Mouse (Mus musculus): Measurements from ENCODE around the gene Hcar1.

Gene Hcar1

GRCm38 (mm10) chr5:123879928-123880327 is at the start of gene Hcar1:
Hcar1 (minus strand) TSS chr5:123880020.
- DNase-seq (ENCODE audit: low spot score) = peak; percentile 17

- no peak for DNase-seq (ENCODE audit: low spot score)
Observed at GRCm38 (mm10) chr5:123927118-123927517, 47.3 kb upstream of the Hcar1 start, which contains the start of gene Gm43518. Gm43518 (plus strand) TSS chr5:123927418.

GRCm38 (mm10) chr5:123922112-123922511 is 42.3 kb upstream of the Hcar1 start:
- no peak for DNase-seq (ENCODE audit: low spot score)

GRCm38 (mm10) chr5:123914852-123915251 is 35.0 kb upstream of the Hcar1 start:
- no peak for DNase-seq (ENCODE audit: low spot score)

GRCm38 (mm10) chr5:123907631-123907977 is 27.8 kb upstream of the Hcar1 start:
- no peak for DNase-seq (ENCODE audit: low spot score)

GRCm38 (mm10) chr5:123906976-123907630 is 27.3 kb upstream of the Hcar1 start, which contains the start of gene Denr:
Denr (plus strand) TSS chr5:123907175.
- DNase-seq (ENCODE audit: low spot score) = peak; percentile 96

- DNase-seq (ENCODE audit: low spot score) = no peak
Observed at GRCm38 (mm10) chr5:123906146-123906975, 26.5 kb upstream of the Hcar1 start.

GRCm38 (mm10) chr5:123904059-123904672 is 24.3 kb upstream of the Hcar1 start:
- no peak for DNase-seq (ENCODE audit: low spot score)

- DNase-seq (ENCODE audit: low spot score) = no peak
Observed at GRCm38 (mm10) chr5:123897352-123897751, 17.5 kb upstream of the Hcar1 start.

- no peak for DNase-seq (ENCODE audit: low spot score)
Observed at GRCm38 (mm10) chr5:123896395-123896794, 16.6 kb upstream of the Hcar1 start.

GRCm38 (mm10) chr5:123893520-123893919 is 13.7 kb upstream of the Hcar1 start:
- DNase-seq (ENCODE audit: low spot score) = no peak

GRCm38 (mm10) chr5:123891669-123892068 is 11.8 kb upstream of the Hcar1 start:
- no peak for DNase-seq (ENCODE audit: low spot score)

GRCm38 (mm10) chr5:123890987-123891386 is 11.2 kb upstream of the Hcar1 start:
- DNase-seq (ENCODE audit: low spot score) = no peak

GRCm38 (mm10) chr5:123890312-123890711 is 10.5 kb upstream of the Hcar1 start:
- no peak for DNase-seq (ENCODE audit: low spot score)

GRCm38 (mm10) chr5:123886365-123886764 is 6.5 kb upstream of the Hcar1 start:
- no peak for DNase-seq (ENCODE audit: low spot score)

GRCm38 (mm10) chr5:123884332-123884731 is 4.5 kb upstream of the Hcar1 start:
- DNase-seq (ENCODE audit: low spot score) = no peak

- no peak for DNase-seq (ENCODE audit: low spot score)
Observed at GRCm38 (mm10) chr5:123883891-123884290, 4.1 kb upstream of the Hcar1 start.

- DNase-seq (ENCODE audit: low spot score) = no peak
Observed at GRCm38 (mm10) chr5:123880778-123881177, 958 bp upstream of the Hcar1 start.

- DNase-seq (ENCODE audit: low spot score) = no peak
Observed at GRCm38 (mm10) chr5:123878056-123878455, 1.8 kb downstream of the Hcar1 start.

GRCm38 (mm10) chr5:123874177-123874576 is 5.6 kb downstream of the Hcar1 start:
- no peak for DNase-seq (ENCODE audit: low spot score)

- no peak for DNase-seq (ENCODE audit: low spot score)
Observed at GRCm38 (mm10) chr5:123869615-123870014, 10.2 kb downstream of the Hcar1 start.

- DNase-seq (ENCODE audit: low spot score) = no peak
Observed at GRCm38 (mm10) chr5:123866457-123866856, 13.4 kb downstream of the Hcar1 start.

- DNase-seq (ENCODE audit: low spot score) = no peak
Observed at GRCm38 (mm10) chr5:123865365-123865764, 14.5 kb downstream of the Hcar1 start, which contains the start of gene Hcar2. Hcar2 (minus strand) TSS chr5:123865499.

Measured in ovary, adult 18-20 months (tissue).